Mouse (Mus musculus) heart, embryonic 10.5 days (tissue): Measurements from ENCODE around the gene Stx6. TPM values are rescaled to one million over a fixed set of nuclear protein-coding genes. Genes with fewer than 3 reads are reported as not detected.

Experiments
- DNase-seq: peaks from one replicate; pipeline ENCODE4 v3.0.0-alpha.2; 2017; ENCODE audit warnings: low spot score
- H3K27ac ChIP-seq: fragments of 300-500 bp; sonication (generic); 2 replicates; pipeline ENCODE4 v1.5.1; 2016; ENCODE audit warnings: mild to moderate bottlenecking
- H3K27me3 ChIP-seq: fragments of 300-500 bp; sonication (generic); 2 replicates; pipeline ENCODE4 v1.6.1; 2016; ENCODE audit warnings: mild to moderate bottlenecking; ENCODE audit not compliant: poor library complexity, insufficient read depth, severe bottlenecking
- H3K36me3 ChIP-seq: fragments of 300-500 bp; sonication (generic); 2 replicates; pipeline ENCODE4 v1.6.1; 2016; ENCODE audit warnings: mild to moderate bottlenecking, moderate library complexity
- H3K4me1 ChIP-seq: fragments of 300-500 bp; sonication (generic); 2 replicates; pipeline ENCODE4 v1.6.1; 2016; ENCODE audit warnings: mild to moderate bottlenecking
- H3K4me3 ChIP-seq: fragments of 300-500 bp; sonication (generic); 2 replicates; pipeline ENCODE4 v1.5.1; 2016; ENCODE audit warnings: mild to moderate bottlenecking, moderate library complexity
- H3K9me3 ChIP-seq: fragments of 300-500 bp; sonication (generic); 2 replicates; pipeline ENCODE4 v1.6.1; 2016; ENCODE audit warnings: mild to moderate bottlenecking, moderate library complexity
- WGBS: fragments of 180-500 bp; shearing (Covaris S2); methylation state at CpG from one replicate; pipeline ENCODE4 v1.1.7; 2016; 5-methylcytosine and 5-hydroxymethylcytosine counted together
- polyA plus RNA-seq: library from polyadenylated mRNA; unstranded; fragments of >200 nt; fragmentation: Nextera tagmentation; extraction: Ambion mirVana; gene quantifications from 2 replicates; pipeline ENCODE4 v1.2.1, GENCODE M21; 2016

Stx6 gene
- polyA plus RNA-seq, 1 experiment from 2014 or later: 66.9 TPM

GRCm38 (mm10) chr1:155213912-155214311, 55.4 kb downstream of the Stx6 start:
- Histone ChIP-seq H3K4me3 (no peak overlapping the region), H3K9me3 (no peaks in the 10 kb centered on the region), H3K4me1 (peaks cover 73% of the 10 kb centered on the region), H3K36me3 (peaks cover 21% of the 10 kb centered on the region), H3K27ac (peak overlapping the region; percentile 81; the same call in 1 of the 2 replicates), H3K27me3 (no peaks in the 10 kb centered on the region)
- WGBS: 84% methylated on average over 7 of the region's 7 CpGs
- no peak for DNase-seq

GRCm38 (mm10) chr1:155215066-155215764, 56.7 kb downstream of the Stx6 start:
- H3K27me3 ChIP-seq: no peaks in the 10 kb centered on the region
- 41% methylated on average over 9 of the region's 9 CpGs for WGBS
- H3K4me3 ChIP-seq: no peak overlapping the region
- H3K9me3 ChIP-seq: no peaks in the 10 kb centered on the region
- peaks cover 67% of the 10 kb centered on the region for H3K4me1 ChIP-seq
- H3K27ac ChIP-seq: peak overlapping the region; percentile 18
- DNase-seq: no peak
- H3K36me3 ChIP-seq: peaks cover 29% of the 10 kb centered on the region

- 85% methylated on average over 11 of the region's 11 CpGs for WGBS
- DNase-seq: no peak
- peaks cover 40% of the 10 kb centered on the region for H3K36me3 ChIP-seq
- no peaks in the 10 kb centered on the region for H3K27me3 ChIP-seq
- H3K4me3 ChIP-seq: no peak overlapping the region
- H3K4me1 ChIP-seq: peaks cover 59% of the 10 kb centered on the region
- H3K27ac ChIP-seq: peak overlapping the region; percentile 18; the same call in 1 of the 2 replicates
- H3K9me3 ChIP-seq: no peaks in the 10 kb centered on the region
Observed at GRCm38 (mm10) chr1:155216313-155216712, 57.8 kb downstream of the Stx6 start.

- Histone ChIP-seq H3K27me3 (no peaks in the 10 kb centered on the region), H3K27ac (peak overlapping the region; percentile 18; the same call in 1 of the 2 replicates), H3K4me3 (no peak overlapping the region), H3K4me1 (peaks cover 56% of the 10 kb centered on the region), H3K36me3 (peaks cover 42% of the 10 kb centered on the region), H3K9me3 (no peaks in the 10 kb centered on the region)
- WGBS: 60% methylated on average over 6 of the region's 6 CpGs
- no peak for DNase-seq
Observed at GRCm38 (mm10) chr1:155216844-155217243, 58.3 kb downstream of the Stx6 start.

GRCm38 (mm10) chr1:155217865-155218541, 59.5 kb downstream of the Stx6 start:
- no peak for DNase-seq
- no peaks in the 10 kb centered on the region for H3K27me3 ChIP-seq
- 56% methylated on average over 9 of the region's 9 CpGs for WGBS
- H3K4me3 ChIP-seq: no peak overlapping the region
- H3K9me3 ChIP-seq: no peaks in the 10 kb centered on the region
- peaks cover 49% of the 10 kb centered on the region for H3K4me1 ChIP-seq
- H3K27ac ChIP-seq: no peak overlapping the region
- H3K36me3 ChIP-seq: peaks cover 53% of the 10 kb centered on the region

GRCm38 (mm10) chr1:155218924-155219323, 60.4 kb downstream of the Stx6 start:
- Histone ChIP-seq H3K9me3 (no peaks in the 10 kb centered on the region), H3K4me1 (peaks cover 49% of the 10 kb centered on the region), H3K4me3 (no peak overlapping the region), H3K36me3 (peaks cover 59% of the 10 kb centered on the region), H3K27me3 (no peaks in the 10 kb centered on the region), H3K27ac (no peak overlapping the region)
- no peak for DNase-seq
- 71% methylated on average over 5 of the region's 5 CpGs for WGBS

GRCm38 (mm10) chr1:155222101-155222669, 63.7 kb downstream of the Stx6 start:
- Histone ChIP-seq H3K4me3 (no peak overlapping the region), H3K36me3 (peaks cover 70% of the 10 kb centered on the region), H3K27ac (0 out of 2 replicates have a peak overlapping the region, but pooled peaks have one; percentile 18), H3K4me1 (peaks cover 37% of the 10 kb centered on the region), H3K27me3 (no peaks in the 10 kb centered on the region), H3K9me3 (no peaks in the 10 kb centered on the region)
- WGBS: 77% methylated on average over 11 of the region's 11 CpGs
- DNase-seq: no peak

- no peaks in the 10 kb centered on the region for H3K9me3 ChIP-seq
- no peak overlapping the region for H3K27ac ChIP-seq
- H3K27me3 ChIP-seq: no peaks in the 10 kb centered on the region
- peaks cover 63% of the 10 kb centered on the region for H3K36me3 ChIP-seq
- H3K4me1 ChIP-seq: peaks cover 43% of the 10 kb centered on the region
- WGBS: 85% methylated on average over 6 of the region's 6 CpGs
- DNase-seq: no peak
- H3K4me3 ChIP-seq: no peak overlapping the region
Observed at GRCm38 (mm10) chr1:155223036-155223435, 64.5 kb downstream of the Stx6 start.

- H3K9me3 ChIP-seq: no peaks in the 10 kb centered on the region
- H3K4me3 ChIP-seq: peak overlapping the region; percentile 36
- peak overlapping the region; percentile 74 for H3K27ac ChIP-seq
- WGBS: 19% methylated on average over 16 of the region's 16 CpGs
- H3K4me1 ChIP-seq: peaks cover 43% of the 10 kb centered on the region
- no peaks in the 10 kb centered on the region for H3K27me3 ChIP-seq
- DNase-seq: peak; percentile 93
- peaks cover 59% of the 10 kb centered on the region for H3K36me3 ChIP-seq
Observed at GRCm38 (mm10) chr1:155223849-155224554, 65.5 kb downstream of the Stx6 start.

GRCm38 (mm10) chr1:155229464-155230411, 71.2 kb downstream of the Stx6 start:
- Histone ChIP-seq H3K27me3 (no peaks in the 10 kb centered on the region), H3K4me1 (peaks cover 63% of the 10 kb centered on the region), H3K4me3 (no peak overlapping the region), H3K36me3 (peaks cover 40% of the 10 kb centered on the region), H3K27ac (peak overlapping the region; percentile 65), H3K9me3 (no peaks in the 10 kb centered on the region)
- DNase-seq: no peak
- 30% methylated on average over 14 of the region's 14 CpGs for WGBS

- no peaks in the 10 kb centered on the region for H3K27me3 ChIP-seq
- no peak overlapping the region for H3K4me3 ChIP-seq
- H3K9me3 ChIP-seq: no peaks in the 10 kb centered on the region
- H3K36me3 ChIP-seq: peaks cover 27% of the 10 kb centered on the region
- 81% methylated on average over 12 of the region's 12 CpGs for WGBS
- H3K27ac ChIP-seq: peak overlapping the region; percentile 62
- no peak for DNase-seq
- peaks cover 78% of the 10 kb centered on the region for H3K4me1 ChIP-seq
Observed at GRCm38 (mm10) chr1:155232385-155232784, 73.9 kb downstream of the Stx6 start.

GRCm38 (mm10) chr1:155232786-155233185, 74.3 kb downstream of the Stx6 start:
- peaks cover 31% of the 10 kb centered on the region for H3K36me3 ChIP-seq
- no peak overlapping the region for H3K4me3 ChIP-seq
- peak overlapping the region; percentile 62 for H3K27ac ChIP-seq
- H3K9me3 ChIP-seq: no peaks in the 10 kb centered on the region
- no peaks in the 10 kb centered on the region for H3K27me3 ChIP-seq
- peaks cover 78% of the 10 kb centered on the region for H3K4me1 ChIP-seq
- WGBS: 79% methylated on average over 6 of the region's 6 CpGs
- no peak for DNase-seq
